Mouse (Mus musculus) midbrain, embryonic 15.5 days (tissue): Measurements from ENCODE around the gene Mlst8. TPM values are rescaled to one million over a fixed set of nuclear protein-coding genes. Genes with fewer than 3 reads are reported as not detected.
"Not testable (repeated sequence)": the region's sequence is repeated elsewhere in the genome, so short reads cannot be mapped to it uniquely, and the experiment has no call there.

Experiments used
- ATAC-seq: fragments of 200-750 bp; cut with Nextera tagmentation; replicated peaks from 2 replicates; pipeline ENCODE4 v1.8.0; 2017; ENCODE audit warnings: moderate TSS enrichment
- H3K27ac ChIP-seq: fragments of 300-500 bp; sonication (generic); 2 replicates; pipeline ENCODE4 v1.5.1; 2015; ENCODE audit warnings: mild to moderate bottlenecking, inconsistent platforms
- H3K27me3 ChIP-seq: fragments of 300-500 bp; sonication (generic); replicated peaks from 2 replicates; pipeline ENCODE4 v1.6.1; 2015; ENCODE audit warnings: inconsistent platforms
- H3K36me3 ChIP-seq: fragments of 300-500 bp; sonication (generic); replicated peaks from 2 replicates; pipeline ENCODE4 v1.6.1; 2015; ENCODE audit warnings: inconsistent platforms
- H3K4me1 ChIP-seq: fragments of 300-500 bp; sonication (generic); 2 replicates; pipeline ENCODE4 v1.6.1; 2015; ENCODE audit warnings: inconsistent platforms
- H3K4me2 ChIP-seq: fragments of 300-500 bp; sonication (generic); 2 replicates; pipeline ENCODE4 v1.6.1; 2015; ENCODE audit warnings: inconsistent platforms, mild to moderate bottlenecking, moderate library complexity
- H3K4me3 ChIP-seq: fragments of 300-500 bp; sonication (generic); 2 replicates; pipeline ENCODE4 v1.5.1; 2015; ENCODE audit warnings: mild to moderate bottlenecking, inconsistent platforms
- H3K9ac ChIP-seq: fragments of 300-500 bp; sonication (generic); 2 replicates; pipeline ENCODE4 v1.6.1; 2015; ENCODE audit warnings: mild to moderate bottlenecking, inconsistent platforms
- H3K9me3 ChIP-seq: fragments of 300-500 bp; sonication (generic); 2 replicates; pipeline ENCODE4 v1.6.1; 2016; ENCODE audit warnings: inconsistent platforms
- WGBS: fragments of 180-500 bp; shearing (Covaris S2); methylation state at CpG from one replicate; pipeline ENCODE4 v1.1.7; 2015; ENCODE audit warnings: mixed read lengths; 5-methylcytosine and 5-hydroxymethylcytosine counted together
- polyA plus RNA-seq: library from polyadenylated mRNA; unstranded; fragments of >200 nt; fragmentation: Nextera tagmentation; extraction: Ambion mirVana; gene quantifications from 2 replicates; pipeline ENCODE4 v1.2.1, GENCODE M21; 2015

Gene Mlst8
- polyA plus RNA-seq, 1 experiment from 2014 or later: 40.6 TPM

DNA sequence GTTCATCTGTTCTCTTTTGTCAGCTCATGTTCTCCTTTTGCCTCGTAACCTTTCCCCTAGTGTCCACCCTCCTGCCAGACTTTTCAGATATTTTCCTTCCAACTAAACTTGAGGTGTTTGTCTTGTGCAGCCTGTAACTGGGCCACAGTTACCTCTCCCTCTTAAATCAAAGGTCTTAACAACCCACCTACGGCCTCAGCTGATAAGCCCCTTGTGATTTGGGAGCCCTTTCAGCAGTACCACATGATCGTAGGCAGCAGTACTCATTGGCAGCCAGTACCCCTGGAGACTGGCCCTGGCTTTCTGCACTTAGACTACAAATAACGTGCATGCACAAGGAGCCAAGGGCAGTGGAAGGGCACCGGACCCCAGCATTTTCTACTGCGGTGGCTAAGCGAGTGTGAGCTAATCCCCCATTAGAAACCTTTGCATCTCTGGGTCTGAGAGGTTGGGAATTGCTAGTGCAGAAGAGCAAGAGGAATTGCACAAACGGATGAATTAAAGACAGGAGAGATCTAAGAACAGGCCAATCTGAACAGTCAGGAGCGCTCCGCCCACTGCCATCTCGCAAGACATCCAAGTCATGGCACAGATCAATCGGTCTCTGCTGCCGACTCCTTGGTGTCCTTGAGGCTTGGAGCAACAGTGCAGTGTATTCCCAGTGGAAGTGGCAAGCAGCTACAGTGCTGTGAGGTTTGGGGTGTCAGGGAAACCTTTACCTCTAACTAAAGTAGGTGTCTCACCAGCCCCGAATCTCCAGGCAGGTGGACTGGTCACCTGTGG is 49.5 kb downstream of the Mlst8 start:
- WGBS: 77% methylated on average over 14 of the region's 14 CpGs

DNA sequence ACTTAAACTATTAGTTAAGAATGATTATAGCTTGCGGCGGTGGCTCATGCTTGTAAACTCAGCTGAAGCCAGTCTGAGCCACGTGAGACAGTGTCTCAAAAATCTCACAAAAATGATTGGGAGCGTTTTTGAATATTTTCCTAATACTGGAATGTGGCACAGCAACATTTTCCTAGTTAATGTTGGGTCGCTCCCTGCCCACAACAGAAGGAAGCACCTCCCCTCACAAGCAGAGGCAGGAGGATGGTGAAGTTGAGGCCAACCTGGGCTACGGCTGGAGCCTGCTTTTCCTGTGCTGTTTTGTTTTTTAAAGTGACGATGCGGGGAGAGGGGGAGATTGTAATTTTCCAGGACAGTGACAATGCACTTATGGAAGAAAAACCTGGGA is 51.7 kb downstream of the Mlst8 start:
- Histone ChIP-seq H3K9me3 (no peaks in the 10 kb centered on the region), H3K36me3 (peaks cover 26% of the 10 kb centered on the region), H3K27ac (peak overlapping the region; percentile 93), H3K27me3 (no peaks in the 10 kb centered on the region), H3K4me1 (peaks cover 13% of the 10 kb centered on the region), H3K4me3 (peak overlapping the region; percentile 59), H3K9ac (peak overlapping the region; percentile 84; the same call in 1 of the 2 replicates), H3K4me2 (peak overlapping the region; percentile 64)
- ATAC-seq: no peak
- WGBS: 6% methylated on average over 8 of the region's 8 CpGs

More for the DNA sequence above, 49.5 kb downstream of the Mlst8 start:
- peaks cover 13% of the 10 kb centered on the region for H3K4me1 ChIP-seq
- no peak overlapping the region; the same call in 1 of the 2 replicates for H3K27ac ChIP-seq
- H3K4me3 ChIP-seq: no peak overlapping the region
- ATAC-seq: no peak
- no peak overlapping the region for H3K4me2 ChIP-seq
- H3K9ac ChIP-seq: no peak overlapping the region
- peaks cover 8% of the 10 kb centered on the region; the same call in 1 of the 2 replicates for H3K36me3 ChIP-seq
- no peaks in the 10 kb centered on the region for H3K27me3 ChIP-seq
- H3K9me3 ChIP-seq: no peaks in the 10 kb centered on the region

GRCm38 (mm10) chr17:24426471-24427169 is 52.3 kb downstream of the Mlst8 start, which contains the start of gene Eci1:
Gene Eci1 (plus strand): TSS chr17:24426641.
- Histone ChIP-seq H3K9me3 (no peaks in the 10 kb centered on the region), H3K4me3 (peak within 1 kb of the TSS; percentile 59), H3K27ac (peak within 1 kb of the TSS; percentile 93), H3K4me2 (peak within 1 kb of the TSS; percentile 64), H3K4me1 (peaks cover 13% of the 10 kb centered on the region), H3K36me3 (peaks cover 29% of the 10 kb centered on the region), H3K9ac (peak within 1 kb of the TSS; percentile 84), H3K27me3 (no peaks in the 10 kb centered on the region)
- ATAC-seq: peak; percentile 95
- under 1% methylated on average over 48 of the region's 48 CpGs for WGBS

GRCm38 (mm10) chr17:24425905-24426304 is 53.0 kb downstream of the Mlst8 start:
- peak overlapping the region; percentile 64 for H3K4me2 ChIP-seq
- peaks cover 36% of the 10 kb centered on the region for H3K36me3 ChIP-seq
- 90% methylated on average over 7 of the region's 7 CpGs for WGBS
- no peak for ATAC-seq
- H3K9ac ChIP-seq: no peak overlapping the region
- peaks cover 13% of the 10 kb centered on the region for H3K4me1 ChIP-seq
- H3K4me3 ChIP-seq: peak overlapping the region; percentile 59; the same call in 1 of the 2 replicates
- H3K9me3 ChIP-seq: no peaks in the 10 kb centered on the region
- H3K27me3 ChIP-seq: no peaks in the 10 kb centered on the region
- H3K27ac ChIP-seq: peak overlapping the region; percentile 93

GRCm38 (mm10) chr17:24425326-24425725 is 53.6 kb downstream of the Mlst8 start:
- H3K4me3 ChIP-seq, H3K27me3 ChIP-seq, H3K9ac ChIP-seq, ATAC-seq, H3K4me2 ChIP-seq, H3K27ac ChIP-seq, H3K9me3 ChIP-seq: not testable (repeated sequence)
- WGBS: 99% methylated on average over 6 of the region's 8 CpGs
- Histone ChIP-seq H3K4me1 (peaks cover 13% of the 10 kb centered on the region), H3K36me3 (peaks cover 42% of the 10 kb centered on the region)

DNA sequence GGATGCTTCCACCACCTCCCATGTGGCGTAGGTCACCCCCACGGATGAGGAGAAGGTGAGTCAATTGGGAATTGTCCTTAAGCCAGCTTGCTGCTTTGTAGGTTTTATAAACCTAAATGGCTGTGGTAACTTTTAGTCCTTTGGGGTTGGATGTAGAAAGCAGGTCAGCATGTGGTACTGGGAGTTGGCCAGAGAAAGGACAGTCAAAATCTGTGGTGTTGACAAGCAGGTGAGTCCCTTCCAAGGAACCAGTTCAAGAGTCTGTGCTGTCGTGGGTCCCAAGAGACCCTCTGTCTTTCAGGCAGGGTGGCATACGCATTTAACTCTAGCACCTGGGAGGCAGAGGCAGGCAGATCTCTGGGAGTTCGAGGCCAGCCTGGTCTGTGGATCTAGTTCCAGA is 54.4 kb downstream of the Mlst8 start:
- WGBS: 93% methylated on average over 5 of the region's 5 CpGs
- no peak overlapping the region for H3K4me2 ChIP-seq
- H3K4me1 ChIP-seq: peaks cover 13% of the 10 kb centered on the region
- no peak for ATAC-seq
- no peaks in the 10 kb centered on the region for H3K27me3 ChIP-seq
- peaks cover 49% of the 10 kb centered on the region for H3K36me3 ChIP-seq
- no peak overlapping the region for H3K9ac ChIP-seq
- H3K4me3 ChIP-seq: no peak overlapping the region
- H3K27ac ChIP-seq: no peak overlapping the region
- no peaks in the 10 kb centered on the region for H3K9me3 ChIP-seq

Other genes starting within 250 kb of the Mlst8 start
- 13.9 and 15.1 TPM in 2 replicates for gene Ccnf, start 227.6 kb downstream of the Mlst8 start, polyA plus RNA-seq
- 0.41 and 0.65 TPM in 2 replicates for gene Abca17, start 128.0 kb downstream of the Mlst8 start, polyA plus RNA-seq
- gene Abca3, start 127.1 kb downstream of the Mlst8 start, polyA plus RNA-seq: 32.4 and 34.6 TPM in 2 replicates
- gene Rnps1, start 64.5 kb downstream of the Mlst8 start, polyA plus RNA-seq: 364 and 368 TPM in 2 replicates
- 35.4 and 36.4 TPM in 2 replicates for gene Eci1, start 52.4 kb downstream of the Mlst8 start, polyA plus RNA-seq
- gene Dnase1l2, start 36.0 kb downstream of the Mlst8 start, polyA plus RNA-seq: 7.3 and 9.6 TPM in 2 replicates
- 53.1 and 55.6 TPM in 2 replicates for gene E4f1, start 8.8 kb downstream of the Mlst8 start, polyA plus RNA-seq
- 63.7 and 67.1 TPM in 2 replicates for gene Pgp, start 8.7 kb downstream of the Mlst8 start, polyA plus RNA-seq
- gene Bricd5, start 5.2 kb downstream of the Mlst8 start, polyA plus RNA-seq: 0.23 and 0.28 TPM in 2 replicates
- 50.3 and 52.9 TPM in 2 replicates for gene Caskin1, start 9.5 kb upstream of the Mlst8 start, polyA plus RNA-seq
- 108 and 112 TPM in 2 replicates for gene Traf7, start 48.9 kb upstream of the Mlst8 start, polyA plus RNA-seq
- 8.4 and 8.8 TPM in 2 replicates for gene Rab26, start 55.1 kb upstream of the Mlst8 start, polyA plus RNA-seq
- 29.0 and 29.8 TPM in 2 replicates for gene Pkd1, start 70.8 kb upstream of the Mlst8 start, polyA plus RNA-seq
- 83.8 and 89.6 TPM in 2 replicates for gene Tsc2, start 153.6 kb upstream of the Mlst8 start, polyA plus RNA-seq
- 10.0 and 11.0 TPM in 2 replicates for gene Nthl1, start 153.6 kb upstream of the Mlst8 start, polyA plus RNA-seq
- gene Slc9a3r2, start 171.2 kb upstream of the Mlst8 start, polyA plus RNA-seq: 45.3 and 52.6 TPM in 2 replicates
- 0.38 and 0.66 TPM in 2 replicates for gene Npw, start 179.4 kb upstream of the Mlst8 start, polyA plus RNA-seq
- gene Zfp598, start 190.6 kb upstream of the Mlst8 start, polyA plus RNA-seq: 21.9 and 22.9 TPM in 2 replicates
- gene Syngr3, start 210.9 kb upstream of the Mlst8 start, polyA plus RNA-seq: 240 and 255 TPM in 2 replicates
- 36.2 and 39.2 TPM in 2 replicates for gene Gfer, start 217.1 kb upstream of the Mlst8 start, polyA plus RNA-seq
- gene Noxo1, start 217.2 kb upstream of the Mlst8 start, polyA plus RNA-seq: 2.1 and 2.5 TPM in 2 replicates
- gene Tbl3, start 228.6 kb upstream of the Mlst8 start, polyA plus RNA-seq: 71.4 and 72.1 TPM in 2 replicates
- not detected in 2 replicates for gene Rnf151, start 239.0 kb upstream of the Mlst8 start, polyA plus RNA-seq
- gene Rps2, start 239.0 kb upstream of the Mlst8 start, polyA plus RNA-seq: 706 and 744 TPM in 2 replicates
- 270 and 281 TPM in 2 replicates for gene Ndufb10, start 245.4 kb upstream of the Mlst8 start, polyA plus RNA-seq
- gene Rpl3l, start 248.7 kb upstream of the Mlst8 start, polyA plus RNA-seq: not detected in 2 replicates